Mouse (Mus musculus) liver, postnatal 0 days (tissue): ENCODE data around the gene Sbf2. TPM values are rescaled to one million over a fixed set of nuclear protein-coding genes. Genes with fewer than 3 reads are reported as not detected.

Experiments used
- ATAC-seq: fragments of 200-750 bp; cut with Nextera tagmentation; 2 replicates; pipeline ENCODE4 v1.8.0; 2017; ENCODE audit warnings: mild to moderate bottlenecking, moderate library complexity
- DNase-seq: peaks from one replicate; pipeline ENCODE4 v3.0.0-alpha.2; 2016
- H3K27ac ChIP-seq: fragments of 300-500 bp; sonication (generic); 2 replicates; pipeline ENCODE4 v1.5.1; 2014; ENCODE audit warnings: antibody characterized with exemption, moderate library complexity, mild to moderate bottlenecking, low read depth
- H3K27me3 ChIP-seq: fragments of 300-500 bp; sonication (generic); 2 replicates; pipeline ENCODE4 v1.6.1; 2014; ENCODE audit warnings: low read length, control low read depth, mixed read lengths; ENCODE audit not compliant: insufficient read depth
- H3K36me3 ChIP-seq: fragments of 300-500 bp; sonication (generic); replicated peaks from 2 replicates; pipeline ENCODE4 v1.6.1; 2014; ENCODE audit warnings: mild to moderate bottlenecking, control low read depth, low read length, moderate library complexity, mixed read lengths; ENCODE audit not compliant: insufficient read depth
- H3K4me1 ChIP-seq: fragments of 300-500 bp; sonication (generic); 2 replicates; pipeline ENCODE4 v1.6.1; 2014; ENCODE audit warnings: antibody characterized with exemption, mild to moderate bottlenecking, control low read depth; ENCODE audit not compliant: insufficient read depth
- H3K4me2 ChIP-seq: fragments of 300-500 bp; sonication (generic); 2 replicates; pipeline ENCODE4 v1.6.1; 2014; ENCODE audit warnings: low read depth, mild to moderate bottlenecking, low read length, moderate library complexity, mixed read lengths
- H3K4me3 ChIP-seq: fragments of 300-500 bp; sonication (generic); 2 replicates; pipeline ENCODE4 v1.5.1; 2014; ENCODE audit warnings: low read depth, low read length
- H3K9ac ChIP-seq: fragments of 300-500 bp; sonication (generic); replicated peaks from 2 replicates; pipeline ENCODE4 v1.6.1; 2014; ENCODE audit warnings: mild to moderate bottlenecking, moderate library complexity
- H3K9me3 ChIP-seq: fragments of 300-500 bp; sonication (generic); 2 replicates; pipeline ENCODE4 v1.6.1; 2016; ENCODE audit warnings: mild to moderate bottlenecking, control low read depth, low read length, mixed read lengths
- CTCF ChIP-seq: sonication (generic); IDR thresholded peaks from 2 replicates; pipeline ENCODE4 v1.5.1; 2016; ENCODE audit warnings: antibody characterized with exemption, low read depth
- EP300 ChIP-seq: IDR thresholded peaks from 2 replicates; pipeline ENCODE4 v1.6.1; 2016; ENCODE audit warnings: antibody characterized with exemption, low read depth, mild to moderate bottlenecking
- WGBS: fragments of 180-500 bp; shearing (Covaris S2); extraction: QIAGEN DNeasy Blood & Tissue Kit; methylation state at CpG from one replicate; pipeline ENCODE4 v1.1.7; 2014; ENCODE audit not compliant: insufficient replicate concordance; 5-methylcytosine and 5-hydroxymethylcytosine counted together
- polyA plus RNA-seq: library from polyadenylated mRNA; unstranded; fragments of >200 nt; fragmentation: Nextera tagmentation; extraction: Ambion mirVana; gene quantifications from 2 replicates; pipeline ENCODE4 v1.2.1, GENCODE M21; 2015

The Sbf2 gene
- polyA plus RNA-seq, 1 experiment from 2014 or later, result 5.9 TPM

GRCm38 (mm10) chr7:110272434-110272833 is 342.3 kb downstream of the Sbf2 start:
- Histone ChIP-seq H3K4me1 (peaks cover 5% of the 10 kb centered on the region; the same call in 1 of the 2 replicates), H3K4me2 (no peak overlapping the region), H3K9me3 (no peaks in the 10 kb centered on the region), H3K27me3 (no peaks in the 10 kb centered on the region), H3K4me3 (no peak overlapping the region), H3K27ac (no peak overlapping the region), H3K36me3 (peaks cover 33% of the 10 kb centered on the region), H3K9ac (no peak overlapping the region)
- ATAC-seq (no peak), DNase-seq (no peak)
- 80% methylated on average over 4 of the region's 4 CpGs for WGBS
- no peak for TF ChIP-seq EP300
- peak; percentile 41; the same call in 1 of the 2 replicates for TF ChIP-seq CTCF

GRCm38 (mm10) chr7:110271814-110272213 is 342.9 kb downstream of the Sbf2 start:
- Histone ChIP-seq H3K27me3 (no peaks in the 10 kb centered on the region), H3K4me3 (no peak overlapping the region), H3K4me1 (peaks cover 5% of the 10 kb centered on the region; the same call in 1 of the 2 replicates), H3K9me3 (no peaks in the 10 kb centered on the region), H3K36me3 (peaks cover 33% of the 10 kb centered on the region), H3K4me2 (no peak overlapping the region), H3K9ac (no peak overlapping the region), H3K27ac (no peak overlapping the region)
- TF ChIP-seq CTCF (no peak), EP300 (no peak)
- 66% methylated on average over 9 of the region's 9 CpGs for WGBS
- no peak for DNase-seq
- ATAC-seq, result peak; percentile 23; the same call in 1 of the 2 replicates

- ATAC-seq (0 out of 2 replicates have a peak, but pooled peaks have one; percentile 31), DNase-seq (no peak)
- H3K4me1 ChIP-seq, result peaks cover 5% of the 10 kb centered on the region; the same call in 1 of the 2 replicates
- H3K9ac ChIP-seq, result no peak overlapping the region
- WGBS, result 46% methylated on average over 7 of the region's 7 CpGs
- TF ChIP-seq CTCF, result no peak
- TF ChIP-seq EP300, result no peak
- H3K4me3 ChIP-seq, result no peak overlapping the region
- no peaks in the 10 kb centered on the region for H3K9me3 ChIP-seq
- peaks cover 25% of the 10 kb centered on the region for H3K36me3 ChIP-seq
- H3K4me2 ChIP-seq, result no peak overlapping the region
- H3K27ac ChIP-seq, result peak overlapping the region; percentile 51; the same call in 1 of the 2 replicates
- no peaks in the 10 kb centered on the region for H3K27me3 ChIP-seq
These were observed 344.3 kb downstream of the Sbf2 start for GRCm38 (mm10) chr7:110270455-110270854.

- Histone ChIP-seq H3K4me3 (no peak overlapping the region), H3K9me3 (no peaks in the 10 kb centered on the region), H3K4me1 (peaks cover 5% of the 10 kb centered on the region; the same call in 1 of the 2 replicates), H3K9ac (no peak overlapping the region), H3K27ac (peak overlapping the region; percentile 51; the same call in 1 of the 2 replicates), H3K27me3 (no peaks in the 10 kb centered on the region), H3K4me2 (no peak overlapping the region), H3K36me3 (peaks cover 22% of the 10 kb centered on the region)
- no peak for ATAC-seq
- DNase-seq, result no peak
- 85% methylated on average over 14 of the region's 14 CpGs for WGBS
- no peak for TF ChIP-seq EP300
- no peak for TF ChIP-seq CTCF
These were observed 344.9 kb downstream of the Sbf2 start for GRCm38 (mm10) chr7:110269777-110270176.

- Histone ChIP-seq H3K9me3 (no peaks in the 10 kb centered on the region), H3K4me3 (no peak overlapping the region), H3K4me1 (peaks cover 5% of the 10 kb centered on the region; the same call in 1 of the 2 replicates), H3K27me3 (no peaks in the 10 kb centered on the region), H3K9ac (no peak overlapping the region), H3K36me3 (peaks cover 17% of the 10 kb centered on the region), H3K4me2 (no peak overlapping the region), H3K27ac (no peak overlapping the region)
- ATAC-seq, result no peak
- 78% methylated on average over 4 of the region's 4 CpGs for WGBS
- DNase-seq, result no peak
- TF ChIP-seq EP300 (no peak), CTCF (no peak)
These were observed 346.2 kb downstream of the Sbf2 start for GRCm38 (mm10) chr7:110268511-110268910.

GRCm38 (mm10) chr7:110267994-110268393 is 346.7 kb downstream of the Sbf2 start:
- ATAC-seq (no peak), DNase-seq (no peak)
- Histone ChIP-seq H3K9me3 (no peaks in the 10 kb centered on the region), H3K27ac (no peak overlapping the region), H3K4me2 (no peak overlapping the region), H3K4me3 (no peak overlapping the region), H3K9ac (no peak overlapping the region), H3K36me3 (peaks cover 17% of the 10 kb centered on the region), H3K4me1 (peaks cover 5% of the 10 kb centered on the region; the same call in 1 of the 2 replicates), H3K27me3 (no peaks in the 10 kb centered on the region)
- no peak for TF ChIP-seq EP300
- TF ChIP-seq CTCF, result no peak
- 72% methylated on average over 9 of the region's 9 CpGs for WGBS

GRCm38 (mm10) chr7:110267014-110267413 is 347.7 kb downstream of the Sbf2 start:
- peaks cover 5% of the 10 kb centered on the region; the same call in 1 of the 2 replicates for H3K4me1 ChIP-seq
- H3K4me3 ChIP-seq, result no peak overlapping the region
- H3K36me3 ChIP-seq, result peaks cover 17% of the 10 kb centered on the region
- no peaks in the 10 kb centered on the region for H3K9me3 ChIP-seq
- H3K27ac ChIP-seq, result no peak overlapping the region
- no peak overlapping the region for H3K4me2 ChIP-seq
- ATAC-seq, result no peak
- no peaks in the 10 kb centered on the region for H3K27me3 ChIP-seq
- no peak overlapping the region for H3K9ac ChIP-seq
- no peak for TF ChIP-seq CTCF
- no peak for DNase-seq
